Mouse (Mus musculus): Measurements from ENCODE around the gene Dnase2b. TPM values are rescaled to one million over a fixed set of nuclear protein-coding genes. Genes with fewer than 3 reads are reported as not detected.

The Dnase2b gene
- polyA plus RNA-seq, 1 experiment from 2014 or later: 0.05 TPM

GRCm38 (mm10) chr3:146599198-146599900 lies 16.0 kb downstream of the Dnase2b start:
- Histone ChIP-seq H3K9me3 (ENCODE audit: control insufficient read depth, low read length) (no peaks in the 10 kb centered on the region), H3K27me3 (replicated peaks; ENCODE audit: control insufficient read depth, insufficient read depth, low read length) (no peaks in the 10 kb centered on the region), H3K36me3 (ENCODE audit: control insufficient read depth, insufficient read depth, low read length) (no peaks in the 10 kb centered on the region), H3K4me2 (ENCODE audit: low read depth, low read length) (no peak overlapping the region), H3K27ac (ENCODE audit: low read length) (no peak overlapping the region), H3K4me1 (ENCODE audit: control insufficient read depth, insufficient read depth, low read length) (no peaks in the 10 kb centered on the region), H3K9ac (ENCODE audit: low read depth, low read length) (no peak overlapping the region), H3K4me3 (ENCODE audit: low read length) (no peak overlapping the region)
- WGBS: 83% methylated on average over 6 of the region's 6 CpGs
- no peak for ATAC-seq

- H3K4me1 ChIP-seq (ENCODE audit: control insufficient read depth, insufficient read depth, low read length): no peaks in the 10 kb centered on the region
- H3K9ac ChIP-seq (ENCODE audit: low read depth, low read length): no peak overlapping the region
- H3K27me3 ChIP-seq (replicated peaks; ENCODE audit: control insufficient read depth, insufficient read depth, low read length): no peaks in the 10 kb centered on the region
- 64% methylated on average over 6 of the region's 6 CpGs for WGBS
- no peak for ATAC-seq
- H3K36me3 ChIP-seq (ENCODE audit: control insufficient read depth, insufficient read depth, low read length): no peaks in the 10 kb centered on the region
- no peak overlapping the region for H3K4me3 ChIP-seq (ENCODE audit: low read length)
- H3K27ac ChIP-seq (ENCODE audit: low read length): no peak overlapping the region
- H3K9me3 ChIP-seq (ENCODE audit: control insufficient read depth, low read length): no peaks in the 10 kb centered on the region
- no peak overlapping the region for H3K4me2 ChIP-seq (ENCODE audit: low read depth, low read length)
Measured at GRCm38 (mm10) chr3:146598411-146598810, 17.0 kb downstream of the Dnase2b start.

- Histone ChIP-seq H3K4me1 (ENCODE audit: control insufficient read depth, insufficient read depth, low read length) (no peaks in the 10 kb centered on the region), H3K4me2 (ENCODE audit: low read depth, low read length) (no peak overlapping the region), H3K27ac (ENCODE audit: low read length) (no peak overlapping the region), H3K4me3 (ENCODE audit: low read length) (no peak overlapping the region), H3K27me3 (replicated peaks; ENCODE audit: control insufficient read depth, insufficient read depth, low read length) (no peaks in the 10 kb centered on the region), H3K9ac (ENCODE audit: low read depth, low read length) (no peak overlapping the region), H3K36me3 (ENCODE audit: control insufficient read depth, insufficient read depth, low read length) (no peaks in the 10 kb centered on the region), H3K9me3 (ENCODE audit: control insufficient read depth, low read length) (no peaks in the 10 kb centered on the region)
- ATAC-seq: no peak
- WGBS: 89% methylated on average over 7 of the region's 7 CpGs
Measured at GRCm38 (mm10) chr3:146596864-146597263, 18.5 kb downstream of the Dnase2b start.

GRCm38 (mm10) chr3:146596387-146596786 lies 19.0 kb downstream of the Dnase2b start:
- no peak for ATAC-seq
- Histone ChIP-seq H3K27ac (ENCODE audit: low read length) (no peak overlapping the region), H3K36me3 (ENCODE audit: control insufficient read depth, insufficient read depth, low read length) (no peaks in the 10 kb centered on the region), H3K4me2 (ENCODE audit: low read depth, low read length) (no peak overlapping the region), H3K4me1 (ENCODE audit: control insufficient read depth, insufficient read depth, low read length) (no peaks in the 10 kb centered on the region), H3K9ac (ENCODE audit: low read depth, low read length) (no peak overlapping the region), H3K9me3 (ENCODE audit: control insufficient read depth, low read length) (no peaks in the 10 kb centered on the region), H3K27me3 (replicated peaks; ENCODE audit: control insufficient read depth, insufficient read depth, low read length) (no peaks in the 10 kb centered on the region), H3K4me3 (ENCODE audit: low read length) (no peak overlapping the region)
- 85% methylated on average over 8 of the region's 8 CpGs for whole genome bisulfite sequencing

- Histone ChIP-seq H3K27me3 (replicated peaks; ENCODE audit: control insufficient read depth, insufficient read depth, low read length) (no peaks in the 10 kb centered on the region), H3K36me3 (ENCODE audit: control insufficient read depth, insufficient read depth, low read length) (no peaks in the 10 kb centered on the region), H3K9me3 (ENCODE audit: control insufficient read depth, low read length) (no peaks in the 10 kb centered on the region), H3K27ac (ENCODE audit: low read length) (no peak overlapping the region), H3K9ac (ENCODE audit: low read depth, low read length) (no peak overlapping the region), H3K4me3 (ENCODE audit: low read length) (no peak overlapping the region), H3K4me1 (ENCODE audit: control insufficient read depth, insufficient read depth, low read length) (no peaks in the 10 kb centered on the region), H3K4me2 (ENCODE audit: low read depth, low read length) (no peak overlapping the region)
- WGBS: 80% methylated on average over 6 of the region's 6 CpGs
- no peak for ATAC-seq
Measured at GRCm38 (mm10) chr3:146595440-146595839, 20.0 kb downstream of the Dnase2b start.

- H3K27me3 ChIP-seq (replicated peaks; ENCODE audit: control insufficient read depth, insufficient read depth, low read length): no peaks in the 10 kb centered on the region
- 62% methylated on average over 2 of the region's 2 CpGs for whole genome bisulfite sequencing
- H3K4me3 ChIP-seq (ENCODE audit: low read length): no peak overlapping the region
- H3K9me3 ChIP-seq (ENCODE audit: control insufficient read depth, low read length): no peaks in the 10 kb centered on the region
- no peak overlapping the region for H3K4me2 ChIP-seq (ENCODE audit: low read depth, low read length)
- no peak overlapping the region for H3K9ac ChIP-seq (ENCODE audit: low read depth, low read length)
- no peak for ATAC-seq
- H3K27ac ChIP-seq (ENCODE audit: low read length): no peak overlapping the region
- H3K4me1 ChIP-seq (ENCODE audit: control insufficient read depth, insufficient read depth, low read length): no peaks in the 10 kb centered on the region
- H3K36me3 ChIP-seq (ENCODE audit: control insufficient read depth, insufficient read depth, low read length): no peaks in the 10 kb centered on the region
Measured at GRCm38 (mm10) chr3:146591601-146592000, 23.8 kb downstream of the Dnase2b start.

- no peak overlapping the region for H3K27ac ChIP-seq (ENCODE audit: low read length)
- no peak for ATAC-seq
Measured at GRCm38 (mm10) chr3:146591159-146591558, 24.2 kb downstream of the Dnase2b start.

GRCm38 (mm10) chr3:146589523-146589922 lies 25.9 kb downstream of the Dnase2b start:
- no peak overlapping the region for H3K4me3 ChIP-seq (ENCODE audit: low read length)
- no peak overlapping the region for H3K9ac ChIP-seq (ENCODE audit: low read depth, low read length)
- no peak overlapping the region for H3K4me2 ChIP-seq (ENCODE audit: low read depth, low read length)
- H3K27ac ChIP-seq (ENCODE audit: low read length): no peak overlapping the region
- no peaks in the 10 kb centered on the region for H3K27me3 ChIP-seq (replicated peaks; ENCODE audit: control insufficient read depth, insufficient read depth, low read length)
- no peaks in the 10 kb centered on the region for H3K36me3 ChIP-seq (ENCODE audit: control insufficient read depth, insufficient read depth, low read length)
- H3K4me1 ChIP-seq (ENCODE audit: control insufficient read depth, insufficient read depth, low read length): no peaks in the 10 kb centered on the region
- 78% methylated on average over 6 of the region's 6 CpGs for WGBS
- no peaks in the 10 kb centered on the region for H3K9me3 ChIP-seq (ENCODE audit: control insufficient read depth, low read length)
- ATAC-seq: no peak

More at GRCm38 (mm10) chr3:146591159-146591558, 24.2 kb downstream of the Dnase2b start:
- Histone ChIP-seq H3K27me3 (replicated peaks; ENCODE audit: control insufficient read depth, insufficient read depth, low read length) (no peaks in the 10 kb centered on the region), H3K36me3 (ENCODE audit: control insufficient read depth, insufficient read depth, low read length) (no peaks in the 10 kb centered on the region), H3K4me3 (ENCODE audit: low read length) (no peak overlapping the region), H3K9me3 (ENCODE audit: control insufficient read depth, low read length) (no peaks in the 10 kb centered on the region), H3K4me1 (ENCODE audit: control insufficient read depth, insufficient read depth, low read length) (no peaks in the 10 kb centered on the region), H3K4me2 (ENCODE audit: low read depth, low read length) (no peak overlapping the region), H3K9ac (ENCODE audit: low read depth, low read length) (no peak overlapping the region)
- 84% methylated on average over 7 of the region's 7 CpGs for WGBS

- H3K4me3 ChIP-seq (ENCODE audit: low read length): no peak overlapping the region
- H3K27me3 ChIP-seq (replicated peaks; ENCODE audit: control insufficient read depth, insufficient read depth, low read length): no peaks in the 10 kb centered on the region
- 94% methylated on average over 14 of the region's 14 CpGs for WGBS
- no peak overlapping the region for H3K27ac ChIP-seq (ENCODE audit: low read length)
- no peaks in the 10 kb centered on the region for H3K9me3 ChIP-seq (ENCODE audit: control insufficient read depth, low read length)
- H3K9ac ChIP-seq (ENCODE audit: low read depth, low read length): no peak overlapping the region
- no peaks in the 10 kb centered on the region for H3K4me1 ChIP-seq (ENCODE audit: control insufficient read depth, insufficient read depth, low read length)
- H3K36me3 ChIP-seq (ENCODE audit: control insufficient read depth, insufficient read depth, low read length): no peaks in the 10 kb centered on the region
- H3K4me2 ChIP-seq (ENCODE audit: low read depth, low read length): no peak overlapping the region
- ATAC-seq: no peak
Measured at GRCm38 (mm10) chr3:146586616-146587015, 28.8 kb downstream of the Dnase2b start.

GRCm38 (mm10) chr3:146583908-146584307 lies 31.5 kb downstream of the Dnase2b start:
- no peak overlapping the region for H3K4me2 ChIP-seq (ENCODE audit: low read depth, low read length)
- H3K9ac ChIP-seq (ENCODE audit: low read depth, low read length): no peak overlapping the region
- no peak overlapping the region for H3K4me3 ChIP-seq (ENCODE audit: low read length)
- H3K4me1 ChIP-seq (ENCODE audit: control insufficient read depth, insufficient read depth, low read length): no peaks in the 10 kb centered on the region
- ATAC-seq: no peak
- no peaks in the 10 kb centered on the region for H3K27me3 ChIP-seq (replicated peaks; ENCODE audit: control insufficient read depth, insufficient read depth, low read length)
- WGBS: 67% methylated on average over 5 of the region's 5 CpGs
- no peaks in the 10 kb centered on the region for H3K36me3 ChIP-seq (ENCODE audit: control insufficient read depth, insufficient read depth, low read length)
- H3K9me3 ChIP-seq (ENCODE audit: control insufficient read depth, low read length): no peaks in the 10 kb centered on the region
- no peak overlapping the region for H3K27ac ChIP-seq (ENCODE audit: low read length)

Data from intestine, embryonic 16.5 days (tissue).